Mouse (Mus musculus) ES-E14 (cell line): ENCODE measurements around the gene Bclaf3. TPM values are rescaled to one million over a fixed set of nuclear protein-coding genes. Genes with fewer than 3 reads are reported as not detected.

Experiments
- DNase-seq: peaks from one replicate; pipeline ENCODE4 v3.0.0-alpha.2; 2013; ENCODE audit warnings: low read depth, low spot score
- H3K27ac ChIP-seq: 2 replicates; pipeline ENCODE4 v1.5.1; 2012; ENCODE audit warnings: low read depth, mild to moderate bottlenecking, low read length, moderate library complexity, mixed read lengths; ENCODE audit not compliant: poor library complexity, insufficient read depth, severe bottlenecking
- H3K36me3 ChIP-seq: 2 replicates; pipeline ENCODE4 v1.6.1; 2012; ENCODE audit warnings: mild to moderate bottlenecking, low read length, moderate library complexity, mixed read lengths; ENCODE audit not compliant: control insufficient read depth, poor library complexity, insufficient read depth, severe bottlenecking
- H3K4me1 ChIP-seq, 2 experiments: fragments of 150-350 bp in 1 of 2; sonication (generic) in 1 of 2; 2 replicates each; pipeline ENCODE4 v1.6.1; 2012; ENCODE audit warnings: low read length in 2 of 2, mild to moderate bottlenecking in 1 of 2, mixed read lengths in 1 of 2; ENCODE audit not compliant: control insufficient read depth in 2 of 2, insufficient read depth in 2 of 2, poor library complexity in 1 of 2
- H3K4me3 ChIP-seq, 2 experiments: fragments of 150-350 bp in 1 of 2; sonication (generic) in 1 of 2; 2 replicates each; pipeline ENCODE4 v1.5.1; 2012; ENCODE audit warnings: low read length in 2 of 2, low read depth in 1 of 2, mild to moderate bottlenecking in 1 of 2, mixed read lengths in 1 of 2; ENCODE audit not compliant: insufficient read depth in 1 of 2, poor library complexity in 1 of 2, severe bottlenecking in 1 of 2
- H3K9ac ChIP-seq: 2 replicates; pipeline ENCODE4 v1.6.1; 2012; ENCODE audit warnings: low read depth, mild to moderate bottlenecking, low read length, mixed read lengths; ENCODE audit not compliant: poor library complexity, insufficient read depth, severe bottlenecking
- H3K9me3 ChIP-seq: fragments of 150-350 bp; sonication (generic); 2 replicates; pipeline ENCODE4 v1.6.1; 2012; ENCODE audit warnings: low read depth, mild to moderate bottlenecking, low read length; ENCODE audit not compliant: control insufficient read depth, insufficient read depth
- CHD2 ChIP-seq: IDR thresholded peaks from 2 replicates; pipeline ENCODE4 v1.6.1; 2014; ENCODE audit warnings: mild to moderate bottlenecking, low read depth, low read length, inconsistent platforms
- HCFC1 ChIP-seq: IDR thresholded peaks from 2 replicates; pipeline ENCODE4 v1.6.1; 2012; ENCODE audit warnings: low read length, inconsistent platforms, borderline replicate concordance; ENCODE audit not compliant: insufficient read depth
- MAFK ChIP-seq: IDR thresholded peaks from 2 replicates; pipeline ENCODE4 v1.6.1; 2014; ENCODE audit warnings: mild to moderate bottlenecking, low read depth, low read length, inconsistent platforms; ENCODE audit not compliant: insufficient read depth
- ZC3H11A ChIP-seq: IDR thresholded peaks from 2 replicates; pipeline ENCODE4 v1.6.1; 2012; ENCODE audit warnings: low read depth, mild to moderate bottlenecking, inconsistent platforms, low read length, borderline replicate concordance
- ZNF384 ChIP-seq: IDR thresholded peaks from 2 replicates; pipeline ENCODE4 v1.6.1; 2012; ENCODE audit warnings: low read depth, low read length, inconsistent platforms
- in situ Hi-C, 2 experiments: fragments of 600-800 bp; cut with MboI; formaldehyde crosslinking; loops; one replicate each; pipeline ENCODE4 v1.15.1; 2025; ENCODE audit warnings: low sequenced_read_pairs in 2 of 2, inconsistent platforms in 1 of 2; ENCODE audit not compliant: unreplicated experiment in 2 of 2
- total RNA-seq: library from RNA; depleted of rRNA; stranded (reverse); fragments of 300-350 nt; gene quantifications from 2 replicates; pipeline ENCODE4 v1.2.3, GENCODE M21; 2012

The Bclaf3 gene
- total RNA-seq, 1 experiment: 55.2 TPM

GRCm38 (mm10) chrX:159509042-159509441, 17.4 kb upstream of the Bclaf3 start:
- H3K36me3 ChIP-seq: no peaks in the 10 kb centered on the region
- H3K4me3 ChIP-seq: no peak overlapping the region
- peak overlapping the region; percentile 31; the same call in 1 of the 2 replicates for H3K27ac ChIP-seq
- no peaks in the 10 kb centered on the region for H3K4me1 ChIP-seq
- TF ChIP-seq CHD2: no peak
- TF ChIP-seq ZNF384: no peak
- no peak for DNase-seq
- no peaks in the 10 kb centered on the region for H3K9me3 ChIP-seq
- in situ Hi-C loops: no loop called here
- no peak overlapping the region for H3K9ac ChIP-seq

GRCm38 (mm10) chrX:159509847-159510715, 16.4 kb upstream of the Bclaf3 start:
- H3K4me3 ChIP-seq: peak overlapping the region; percentile 28 to 54; a peak in 3 of 4 replicates
- in situ Hi-C loops: no loop called here
- TF ChIP-seq HCFC1: no peak
- TF ChIP-seq CHD2: no peak
- TF ChIP-seq MAFK: no peak
- no peak for TF ChIP-seq ZNF384
- no peak for TF ChIP-seq ZC3H11A
- DNase-seq: peak; percentile 48
- H3K4me1 ChIP-seq: no peaks in the 10 kb centered on the region
- H3K27ac ChIP-seq: peak overlapping the region; percentile 71
- peak overlapping the region; percentile 34; the same call in 1 of the 2 replicates for H3K9ac ChIP-seq
- H3K9me3 ChIP-seq: no peaks in the 10 kb centered on the region
- no peaks in the 10 kb centered on the region for H3K36me3 ChIP-seq

GRCm38 (mm10) chrX:159510716-159511051, 15.8 kb upstream of the Bclaf3 start:
- Histone ChIP-seq H3K4me1 (no peaks in the 10 kb centered on the region), H3K4me3 (peak overlapping the region; percentile 28 to 54; a peak in 3 of 4 replicates), H3K27ac (peak overlapping the region; percentile 71), H3K36me3 (no peaks in the 10 kb centered on the region), H3K9me3 (no peaks in the 10 kb centered on the region), H3K9ac (peak overlapping the region; percentile 34; the same call in 1 of the 2 replicates)
- no peak for TF ChIP-seq ZC3H11A
- TF ChIP-seq ZNF384: no peak
- peak; percentile 45; the same call in 1 of the 2 replicates for TF ChIP-seq MAFK
- in situ Hi-C loops: no loop called here
- peak; percentile 39 for DNase-seq

- Histone ChIP-seq H3K27ac (no peak overlapping the region), H3K4me3 (no peak overlapping the region), H3K9ac (no peak overlapping the region), H3K9me3 (no peaks in the 10 kb centered on the region), H3K4me1 (no peaks in the 10 kb centered on the region), H3K36me3 (peaks cover 2% of the 10 kb centered on the region; the same call in 1 of the 2 replicates)
- no peak for TF ChIP-seq HCFC1
- in situ Hi-C loops: no loop called here
- DNase-seq: no peak
These were observed 10.9 kb upstream of the Bclaf3 start for GRCm38 (mm10) chrX:159515599-159515998.

- TF ChIP-seq ZNF384: no peak
- no peak for DNase-seq
- no peaks in the 10 kb centered on the region; the same call in 1 of the 2 replicates for H3K36me3 ChIP-seq
- no peak overlapping the region; the same call in 1 of the 2 replicates for H3K9ac ChIP-seq
- H3K27ac ChIP-seq: peak overlapping the region; percentile 82; the same call in 1 of the 2 replicates
- H3K4me3 ChIP-seq: peak overlapping the region; percentile 42 to 49; a peak in 3 of 4 replicates
- in situ Hi-C loops: no loop called here
- H3K4me1 ChIP-seq: peaks cover 0 to 2% of the 10 kb centered on the region in 2 experiments; a peak in 2 of 4 replicates
- H3K9me3 ChIP-seq: no peaks in the 10 kb centered on the region
These were observed 4.7 kb upstream of the Bclaf3 start for GRCm38 (mm10) chrX:159521780-159522179.
